Mouse (Mus musculus): ENCODE results near the gene Mlph.

GRCm38 (mm10) chr1:90894521-90894920 is 20.4 kb upstream of the Mlph start:
- TF ChIP-seq CTCF (IDR thresholded peaks at IDR 0.05; ENCODE audit: low read depth, low read length) = no peak
- no peak for TF ChIP-seq POLR2A (IDR thresholded peaks at IDR 0.05; ENCODE audit: borderline replicate concordance, low read depth, low read length)

All from bone marrow macrophage, adult 2 months (primary cell).